Mouse (Mus musculus) R1 (cell line): ENCODE measurements around the gene Spast.

Experiments used
- DNase-seq: peaks from one replicate; pipeline ENCODE4 v3.0.0-alpha.2; 2018; ENCODE audit warnings: low read depth, low spot score

The Spast gene

DNA sequence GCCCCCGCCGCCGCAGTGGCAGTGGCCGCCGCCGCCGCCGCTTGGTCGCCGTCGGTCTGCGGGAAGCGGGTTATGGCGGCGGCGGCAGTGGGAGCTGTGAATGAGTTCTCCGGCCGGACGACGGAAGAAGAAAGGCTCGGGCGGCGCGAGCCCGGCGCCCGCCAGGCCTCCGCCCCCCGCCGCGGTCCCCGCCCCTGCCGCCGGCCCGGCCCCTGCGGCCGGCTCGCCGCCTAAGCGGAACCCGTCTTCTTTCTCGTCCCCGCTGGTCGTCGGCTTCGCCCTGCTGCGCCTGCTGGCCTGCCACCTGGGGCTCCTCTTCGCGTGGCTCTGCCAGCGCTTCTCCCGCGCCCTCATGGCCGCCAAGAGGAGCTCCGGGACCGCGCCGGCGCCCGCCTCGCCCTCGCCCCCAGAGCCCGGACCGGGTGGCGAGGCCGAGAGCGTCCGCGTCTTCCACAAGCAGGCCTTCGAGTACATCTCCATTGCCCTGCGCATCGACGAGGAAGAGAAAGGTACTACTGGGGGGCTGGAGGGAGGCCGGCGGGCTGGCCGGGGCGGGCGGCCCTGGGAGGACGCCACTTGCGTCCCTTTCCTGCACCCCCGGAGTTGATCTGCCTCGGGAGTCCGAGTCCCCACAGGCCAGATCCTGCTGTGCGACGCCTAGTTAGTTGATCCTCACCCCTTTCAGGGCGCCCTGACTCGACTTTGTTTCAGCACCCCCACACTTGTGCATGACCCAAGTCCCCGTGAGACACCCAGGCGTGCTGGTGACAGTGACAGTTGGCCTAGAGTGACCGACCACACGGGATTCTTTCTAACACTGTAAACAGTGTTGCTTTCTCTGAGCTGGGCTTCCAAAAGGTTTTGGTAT, at the start of gene Spast:
Spast (plus strand) TSS at position 51 of the 868 bp plus-strand sequence.
- DNase-seq = peak; percentile 61

- DNase-seq = peak; percentile 42
These were observed 48.6 kb upstream of the Spast start for GRCm38 (mm10) chr17:74290198-74290597.

DNA sequence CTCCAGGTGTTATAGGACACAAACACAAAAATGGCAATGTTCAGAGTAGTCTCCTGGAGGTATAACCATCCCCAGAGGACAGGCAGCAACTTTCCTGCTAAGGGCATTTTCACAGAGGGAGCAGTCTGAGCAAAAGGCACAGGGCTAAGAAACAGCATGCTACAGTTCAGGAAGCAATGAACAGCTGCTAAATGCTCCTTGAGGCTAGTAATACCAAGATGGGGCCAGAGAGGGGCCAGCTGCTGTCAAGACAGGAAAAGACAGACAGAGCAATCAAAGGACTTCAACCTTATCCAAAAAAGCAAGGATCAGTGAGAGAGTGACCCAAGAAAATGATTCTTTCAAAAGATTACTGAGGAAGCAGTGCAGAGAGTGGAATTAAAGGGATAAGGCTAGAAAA, 47.9 kb upstream of the Spast start:
- no peak for DNase-seq

GRCm38 (mm10) chr17:74291640-74292361, 47.0 kb upstream of the Spast start:
- no peak for DNase-seq

- peak; percentile 57 for DNase-seq
These were observed 44.9 kb upstream of the Spast start for GRCm38 (mm10) chr17:74293687-74294425.

DNA sequence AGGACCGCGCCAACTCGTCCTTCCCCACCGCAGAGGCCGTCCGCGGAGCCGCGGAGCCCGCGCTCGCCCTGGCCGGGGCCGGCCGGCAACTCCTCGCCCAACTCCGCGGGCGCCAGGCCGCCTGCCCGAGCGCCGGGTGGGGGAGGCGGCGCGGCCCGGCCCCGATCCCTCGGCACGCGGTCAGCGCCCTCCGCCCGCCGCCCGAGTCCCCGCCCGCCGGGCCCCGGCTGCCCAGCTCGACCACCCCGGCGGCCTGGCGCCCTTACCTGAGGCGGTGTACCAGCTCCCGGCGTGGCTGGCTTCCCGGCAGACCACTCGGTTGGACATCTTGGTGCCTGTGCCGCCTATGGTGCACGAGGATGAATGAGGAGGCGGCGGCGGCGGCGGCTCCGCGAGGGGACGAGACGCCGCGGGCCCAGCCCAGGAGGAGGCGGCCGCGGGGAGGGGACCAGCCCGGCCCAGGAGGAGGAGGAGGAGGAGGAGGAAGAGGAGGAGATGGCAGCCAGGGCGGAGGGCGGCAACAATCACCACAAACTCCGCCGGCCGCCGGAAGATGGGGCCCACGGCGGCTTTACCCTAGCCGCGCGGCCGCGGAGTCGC, 44.3 kb upstream of the Spast start:
- DNase-seq = peak; percentile 69

- peak; percentile 70 for DNase-seq
These were observed 43.5 kb upstream of the Spast start, which contains the start of gene Memo1 for GRCm38 (mm10) chr17:74295026-74295970. Gene Memo1, minus strand, starts transcription at chr17:74295521.

DNA sequence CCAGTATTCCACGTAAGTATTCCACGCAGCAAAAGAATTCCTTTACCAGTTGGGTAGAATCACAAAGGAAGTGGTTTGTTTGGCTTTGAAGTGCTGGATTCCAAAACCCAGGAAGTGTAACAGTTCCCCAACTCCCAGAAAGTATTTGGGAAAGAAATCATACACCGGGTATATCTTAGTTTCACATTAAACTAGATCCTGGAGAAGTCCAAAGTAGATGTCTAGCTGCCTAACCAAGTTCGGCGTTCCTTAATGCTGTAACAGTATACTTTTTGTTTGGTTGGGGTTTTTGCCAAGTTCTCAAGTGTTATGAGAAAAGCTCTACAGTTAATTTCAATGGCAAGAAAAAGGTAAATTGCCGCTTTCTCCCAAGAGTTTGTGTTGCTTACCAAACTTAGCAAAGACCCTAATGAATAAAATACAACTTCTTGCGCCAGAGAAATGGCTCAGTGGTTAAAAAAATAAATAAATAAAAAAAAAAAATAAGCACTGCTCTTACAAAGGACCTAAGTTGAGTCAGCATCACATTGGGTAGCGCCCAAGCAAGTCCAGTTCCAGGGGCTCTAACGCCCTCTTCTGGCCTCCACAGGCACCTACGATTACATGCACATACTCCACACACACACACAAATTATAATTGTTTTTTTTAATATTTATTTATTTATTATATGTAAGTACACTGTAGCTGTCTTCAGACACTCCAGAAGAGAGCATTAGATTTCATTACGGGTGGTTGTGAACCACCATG, 42.5 kb upstream of the Spast start:
- DNase-seq = peak; percentile 69

- peak; percentile 36 for DNase-seq
These were observed 41.8 kb upstream of the Spast start for GRCm38 (mm10) chr17:74296991-74297390.

- peak; percentile 97 for DNase-seq
These were observed 38.7 kb upstream of the Spast start for GRCm38 (mm10) chr17:74300089-74300488.

DNA sequence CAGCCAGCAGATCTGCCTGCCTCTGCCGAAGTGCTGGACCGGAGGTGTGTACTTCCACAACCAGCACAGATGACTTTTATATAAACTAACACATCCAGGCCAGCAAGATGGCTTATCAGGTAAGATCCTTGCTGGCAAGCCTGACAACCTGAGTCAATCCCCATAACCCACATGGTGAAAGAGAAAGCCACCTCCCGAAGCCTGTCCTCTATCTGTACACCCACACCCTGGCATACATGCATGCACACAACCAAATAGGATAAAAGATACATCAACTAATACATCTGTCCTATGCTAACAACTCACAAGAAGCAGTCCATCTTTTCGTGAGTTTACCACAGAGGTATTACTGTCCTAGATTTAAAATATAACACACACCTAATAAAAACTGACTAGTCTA, 34.7 kb upstream of the Spast start:
- no peak for DNase-seq

- peak; percentile 60 for DNase-seq
These were observed 33.2 kb upstream of the Spast start for GRCm38 (mm10) chr17:74305616-74306015.

GRCm38 (mm10) chr17:74306021-74306420, 32.8 kb upstream of the Spast start:
- no peak for DNase-seq

DNA sequence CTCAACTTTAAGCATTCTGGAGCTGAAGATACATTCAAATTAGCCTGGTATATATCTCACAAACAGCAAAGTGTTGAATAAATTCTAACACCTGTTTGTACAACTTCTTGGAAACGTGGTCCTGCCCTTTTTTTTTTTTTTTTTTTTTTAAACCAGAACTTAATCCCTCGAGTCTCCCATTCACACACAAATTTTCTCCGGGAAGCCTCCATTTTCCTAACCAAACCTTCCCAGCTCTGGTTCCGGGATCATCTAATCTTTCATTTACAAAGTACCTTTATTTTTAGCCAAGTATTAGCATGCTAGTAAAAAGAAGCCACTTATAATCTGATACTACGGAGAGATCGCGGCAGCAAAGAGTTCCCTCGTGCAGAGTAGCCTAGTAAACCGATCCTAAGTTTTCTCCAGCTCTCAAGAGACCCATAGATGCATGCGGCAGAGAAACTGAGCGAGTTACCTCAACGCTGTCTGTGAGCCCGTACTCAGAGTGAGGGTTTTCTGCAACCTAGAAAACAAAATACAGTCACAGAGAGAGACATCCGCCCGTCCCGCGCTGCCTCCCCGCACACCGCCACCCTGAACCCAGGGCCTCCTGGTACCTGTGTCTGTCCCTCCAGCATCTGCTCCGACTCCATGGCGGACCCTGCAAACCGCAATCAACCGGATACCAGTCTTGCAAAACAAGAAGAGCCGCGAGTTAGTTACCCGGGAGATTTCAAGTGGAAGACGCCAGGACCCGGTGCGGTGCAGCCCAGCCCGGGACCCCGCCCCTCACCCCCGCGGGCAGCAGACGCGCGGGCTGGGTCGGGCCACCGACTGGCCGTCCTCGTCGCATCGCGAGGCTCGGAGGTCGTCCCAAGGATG, 23.1 kb upstream of the Spast start:
- peak; percentile 81 for DNase-seq

DNA sequence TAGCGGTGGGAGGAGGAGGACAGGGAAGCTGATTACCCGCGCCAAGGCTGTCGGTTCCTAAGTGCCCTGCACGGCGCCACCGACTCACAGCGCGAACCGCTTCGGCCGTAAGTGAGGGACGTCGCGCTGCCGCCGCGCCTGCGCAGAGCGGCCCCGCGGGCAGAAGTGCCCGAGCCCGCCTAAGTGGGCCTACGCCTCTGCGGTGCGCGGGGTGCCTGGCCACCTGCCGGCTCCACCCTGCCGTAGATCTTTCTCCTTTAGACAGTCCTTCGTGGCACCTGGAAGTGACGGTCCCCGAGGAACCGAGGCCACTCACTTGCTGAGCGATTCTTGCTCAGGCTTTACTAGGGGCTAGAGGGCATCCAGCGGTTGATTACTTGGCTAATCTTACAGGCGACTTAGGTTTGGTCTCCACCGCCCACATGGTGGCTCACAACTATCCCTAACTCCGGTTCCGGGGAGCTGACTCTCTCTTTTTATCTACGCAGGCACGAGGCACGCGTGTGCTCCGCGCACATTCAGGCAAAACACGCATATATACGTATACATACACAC, 22.4 kb upstream of the Spast start:
- peak; percentile 92 for DNase-seq

GRCm38 (mm10) chr17:74318721-74319120, 20.1 kb upstream of the Spast start:
- no peak for DNase-seq

- no peak for DNase-seq
These were observed 16.3 kb upstream of the Spast start for GRCm38 (mm10) chr17:74322400-74323054.

DNA sequence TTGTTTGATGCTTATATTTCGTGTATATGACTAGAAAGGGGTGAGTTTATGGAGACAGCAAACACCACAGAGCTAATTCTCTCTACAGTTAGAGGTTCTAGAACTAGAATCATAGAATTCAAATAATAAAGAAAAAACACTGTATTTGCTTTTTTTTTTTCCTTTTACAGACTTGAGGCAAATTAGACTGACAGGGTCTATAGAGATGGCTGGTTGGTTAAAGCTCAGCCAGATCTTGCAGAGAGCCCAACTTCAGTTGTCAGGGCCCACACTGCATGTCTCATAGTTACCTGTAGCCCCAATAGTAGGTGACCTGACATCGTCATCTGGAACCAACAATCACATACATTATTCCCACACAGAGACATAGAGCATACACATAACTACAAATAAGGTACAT, 14.9 kb upstream of the Spast start, which contains the start of gene Dpy30:
Dpy30 (minus strand) TSS at position 101 of the 400 bp plus-strand sequence.
- no peak for DNase-seq
